Mouse (Mus musculus) liver, adult 2 months (tissue): Measurements from ENCODE around the gene Chd9. TPM values are rescaled to one million over a fixed set of nuclear protein-coding genes. Genes with fewer than 3 reads are reported as not detected.

Experiments
- DNase-seq: peaks from one replicate; pipeline ENCODE4 v3.0.0-alpha.2; 2011; ENCODE audit warnings: low read depth, low spot score; ENCODE audit errors: extremely low read depth
- H3K27ac ChIP-seq: fragments of 200-500 bp; replicated peaks from 2 replicates; pipeline ENCODE4 v1.5.1; 2012; ENCODE audit warnings: low read depth, mild to moderate bottlenecking, control low read depth, inconsistent platforms, low read length; ENCODE audit not compliant: insufficient read depth
- H3K27me3 ChIP-seq: fragments of 200-500 bp; 2 replicates; pipeline ENCODE4 v1.6.1; 2012; ENCODE audit warnings: mild to moderate bottlenecking, moderate library complexity, low read length, inconsistent platforms; ENCODE audit not compliant: control insufficient read depth, insufficient read depth
- H3K36me3 ChIP-seq: fragments of 200-500 bp; 2 replicates; pipeline ENCODE4 v1.6.1; 2012; ENCODE audit warnings: low read length, inconsistent platforms; ENCODE audit not compliant: control insufficient read depth, insufficient read depth
- H3K4me1 ChIP-seq: fragments of 200-500 bp; 2 replicates; pipeline ENCODE4 v1.6.1; 2011; ENCODE audit warnings: low read length; ENCODE audit not compliant: control insufficient read depth, insufficient read depth
- H3K4me3 ChIP-seq: fragments of 200-500 bp; 2 replicates; pipeline ENCODE4 v1.5.1; 2011; ENCODE audit warnings: low read depth, mild to moderate bottlenecking, control low read depth, low read length, moderate library complexity; ENCODE audit not compliant: insufficient read depth
- H3K79me2 ChIP-seq: fragments of 200-500 bp; 2 replicates; pipeline ENCODE4 v1.6.1; 2012; ENCODE audit warnings: inconsistent platforms, mild to moderate bottlenecking, low read length, moderate library complexity; ENCODE audit not compliant: control insufficient read depth, insufficient read depth
- H3K9ac ChIP-seq: fragments of 200-500 bp; 2 replicates; pipeline ENCODE4 v1.6.1; 2012; ENCODE audit warnings: low read depth, mild to moderate bottlenecking, control low read depth, inconsistent platforms, low read length
- CTCF ChIP-seq: fragments of 200-500 bp; IDR thresholded peaks from 2 replicates; pipeline ENCODE4 v1.5.1; 2011; ENCODE audit warnings: low read depth, low read length, control low read depth
- POLR2A ChIP-seq: fragments of 200-500 bp; IDR thresholded peaks from 2 replicates; pipeline ENCODE4 v1.6.1; 2011; ENCODE audit warnings: low read length, control low read depth; ENCODE audit not compliant: insufficient read depth; ENCODE audit errors: extremely low read depth
- WGBS: fragments of 180-500 bp; shearing (Covaris S2); methylation state at CpG from one replicate; pipeline ENCODE4 v1.1.7; 2018; 5-methylcytosine and 5-hydroxymethylcytosine counted together
- polyA plus RNA-seq: library from polyadenylated mRNA; depleted of rRNA; stranded (reverse); fragments of >200 nt; gene quantifications from 2 replicates; pipeline ENCODE4 v1.2.3, GENCODE M21; 2012
- total RNA-seq: library from RNA; depleted of rRNA; stranded (reverse); fragments of >200 nt; gene quantifications from 2 replicates; pipeline ENCODE4 v1.2.3, GENCODE M21; 2014

Chd9 gene
- total and polyA plus RNA-seq, 2 experiments = 63.2 to 88.2 TPM

DNA sequence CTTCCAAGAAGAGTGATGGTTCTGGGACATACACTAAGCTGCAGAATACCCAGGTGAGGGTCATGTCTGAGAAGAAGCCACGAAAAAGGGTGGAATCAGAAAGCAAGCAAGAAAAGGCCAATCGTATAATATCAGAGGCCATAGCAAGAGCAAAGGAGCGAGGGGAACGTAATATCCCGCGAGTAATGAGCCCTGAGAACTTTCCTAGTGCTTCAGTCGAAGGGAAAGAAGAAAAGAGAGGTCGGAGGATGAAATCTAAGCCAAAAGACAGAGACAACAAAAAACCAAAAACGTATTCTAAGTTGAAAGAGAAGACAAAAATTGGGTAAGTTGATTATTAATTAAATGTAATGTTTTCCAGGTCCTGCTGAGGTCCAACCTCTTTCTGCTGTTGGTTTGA is 128.2 kb downstream of the Chd9 start:
- Histone ChIP-seq H3K4me1 (peaks cover 13% of the 10 kb centered on the region), H3K79me2 (peaks cover 14% of the 10 kb centered on the region; the same call in 1 of the 2 replicates), H3K36me3 (peaks cover 10% of the 10 kb centered on the region; the same call in 1 of the 2 replicates), H3K4me3 (no peak overlapping the region), H3K27ac (no peak overlapping the region), H3K27me3 (no peaks in the 10 kb centered on the region), H3K9ac (no peak overlapping the region)
- no peak for DNase-seq
- WGBS = 73% methylated on average over 9 of the region's 9 CpGs
- TF ChIP-seq CTCF (no peak), POLR2A (no peak)

GRCm38 (mm10) chr8:90957711-90958110 is 129.6 kb downstream of the Chd9 start:
- Histone ChIP-seq H3K27ac (no peak overlapping the region), H3K9ac (no peak overlapping the region), H3K4me3 (no peak overlapping the region), H3K27me3 (no peaks in the 10 kb centered on the region), H3K79me2 (peaks cover 14% of the 10 kb centered on the region; the same call in 1 of the 2 replicates), H3K4me1 (peaks cover 13% of the 10 kb centered on the region), H3K36me3 (peaks cover 9% of the 10 kb centered on the region; the same call in 1 of the 2 replicates)
- TF ChIP-seq POLR2A (no peak), CTCF (no peak)
- no peak for DNase-seq

DNA sequence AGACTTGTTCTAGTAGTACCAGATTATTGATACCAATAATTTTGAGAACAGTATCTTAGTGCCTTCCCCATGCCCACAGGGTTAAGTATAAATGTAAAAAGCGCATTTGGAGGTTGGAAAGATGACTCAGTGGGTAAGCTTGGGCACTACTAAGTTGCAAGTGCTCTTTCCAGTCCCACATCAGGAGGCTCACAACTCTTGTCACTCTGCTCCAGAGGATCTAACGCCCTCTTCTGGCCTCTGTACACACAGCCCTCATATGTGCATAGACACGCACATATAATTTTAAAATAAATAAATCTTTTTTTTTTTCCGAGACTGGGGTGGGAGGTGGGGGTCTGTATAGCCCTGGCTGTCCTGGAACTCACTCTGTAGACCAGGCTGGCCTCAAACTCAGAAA is 131.6 kb downstream of the Chd9 start:
- Histone ChIP-seq H3K79me2 (peaks cover 14% of the 10 kb centered on the region; the same call in 1 of the 2 replicates), H3K4me1 (peaks cover 4% of the 10 kb centered on the region; the same call in 1 of the 2 replicates), H3K27ac (no peak overlapping the region), H3K27me3 (no peaks in the 10 kb centered on the region), H3K4me3 (no peak overlapping the region), H3K36me3 (peaks cover 9% of the 10 kb centered on the region; the same call in 1 of the 2 replicates), H3K9ac (no peak overlapping the region)
- WGBS = 89% methylated on average over 4 of the region's 4 CpGs
- no peak for DNase-seq
- no peak for TF ChIP-seq POLR2A
- no peak for TF ChIP-seq CTCF

GRCm38 (mm10) chr8:90961603-90962002 is 133.5 kb downstream of the Chd9 start:
- Histone ChIP-seq H3K9ac (no peak overlapping the region), H3K4me3 (no peak overlapping the region), H3K36me3 (peaks cover 5% of the 10 kb centered on the region; the same call in 1 of the 2 replicates), H3K27ac (no peak overlapping the region), H3K27me3 (no peaks in the 10 kb centered on the region), H3K4me1 (no peaks in the 10 kb centered on the region), H3K79me2 (peaks cover 9% of the 10 kb centered on the region; the same call in 1 of the 2 replicates)
- WGBS = 65% methylated on average over 4 of the region's 4 CpGs
- no peak for DNase-seq
- TF ChIP-seq CTCF (no peak), POLR2A (no peak)

DNA sequence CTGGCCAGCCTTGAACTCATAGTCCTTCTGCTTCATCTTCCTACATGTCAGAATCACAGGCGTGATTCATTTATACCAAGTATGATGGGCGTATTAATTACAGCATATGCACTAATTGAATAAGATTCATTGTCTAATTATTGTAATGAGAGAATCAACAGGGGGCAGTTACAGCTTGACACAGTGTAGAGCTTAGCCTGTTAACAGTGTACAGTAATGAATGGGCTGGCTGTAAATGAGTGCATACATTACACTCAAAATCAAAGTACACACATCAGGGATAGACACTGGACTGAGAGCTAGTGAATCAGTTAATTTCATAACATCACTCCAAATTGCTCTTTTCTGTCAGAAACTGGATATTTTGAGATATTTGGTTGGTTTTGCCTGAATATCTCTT is 135.9 kb downstream of the Chd9 start:
- Histone ChIP-seq H3K4me1 (no peaks in the 10 kb centered on the region), H3K27ac (no peak overlapping the region), H3K36me3 (peaks cover 3% of the 10 kb centered on the region; the same call in 1 of the 2 replicates), H3K9ac (no peak overlapping the region), H3K27me3 (no peaks in the 10 kb centered on the region), H3K4me3 (no peak overlapping the region), H3K79me2 (peaks cover 14% of the 10 kb centered on the region; the same call in 1 of the 2 replicates)
- 93% methylated on average over 2 of the region's 2 CpGs for WGBS
- DNase-seq = no peak
- TF ChIP-seq POLR2A = no peak
- TF ChIP-seq CTCF = no peak

DNA sequence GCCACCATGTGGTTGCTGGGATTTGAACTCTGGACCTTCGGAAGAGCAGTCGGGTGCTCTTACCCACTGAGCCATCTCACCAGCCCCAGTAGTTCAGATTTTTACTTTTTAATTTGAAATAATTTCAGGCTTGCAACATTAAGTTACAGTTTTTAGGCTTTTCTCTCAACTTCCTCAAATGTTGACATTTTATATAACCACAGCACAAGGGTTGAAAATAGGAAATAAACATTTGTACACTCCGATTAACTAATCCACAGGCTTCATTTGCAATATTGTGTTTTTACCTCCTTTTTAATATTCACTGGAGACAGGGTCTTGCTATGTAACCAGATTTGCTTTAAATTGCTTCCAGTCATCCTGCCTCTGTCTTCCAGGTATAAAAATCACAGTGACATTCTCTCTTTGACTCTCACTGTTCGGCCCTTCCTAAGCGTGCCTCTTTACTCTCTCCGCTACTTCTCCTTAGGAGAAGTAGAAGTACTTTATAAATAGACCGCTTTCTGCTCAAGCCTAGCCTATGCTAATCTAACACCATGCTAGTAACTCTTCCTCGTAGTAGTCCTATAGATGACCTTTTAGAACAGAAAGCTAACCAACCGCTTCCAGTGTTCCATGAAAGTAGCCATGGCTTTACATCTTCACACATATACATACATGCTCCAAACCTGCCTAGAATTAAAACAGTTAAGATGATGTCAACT is 137.5 kb downstream of the Chd9 start:
- Histone ChIP-seq H3K4me1 (no peaks in the 10 kb centered on the region), H3K36me3 (peaks cover 3% of the 10 kb centered on the region; the same call in 1 of the 2 replicates), H3K9ac (no peak overlapping the region), H3K79me2 (peaks cover 10% of the 10 kb centered on the region; the same call in 1 of the 2 replicates), H3K4me3 (no peak overlapping the region), H3K27me3 (no peaks in the 10 kb centered on the region), H3K27ac (no peak overlapping the region)
- no peak for DNase-seq
- no peak for TF ChIP-seq POLR2A
- 88% methylated on average over 9 of the region's 9 CpGs for WGBS
